28 mouse cellular contexts compared by ENCODE assay signal in the genomic region with DNA sequence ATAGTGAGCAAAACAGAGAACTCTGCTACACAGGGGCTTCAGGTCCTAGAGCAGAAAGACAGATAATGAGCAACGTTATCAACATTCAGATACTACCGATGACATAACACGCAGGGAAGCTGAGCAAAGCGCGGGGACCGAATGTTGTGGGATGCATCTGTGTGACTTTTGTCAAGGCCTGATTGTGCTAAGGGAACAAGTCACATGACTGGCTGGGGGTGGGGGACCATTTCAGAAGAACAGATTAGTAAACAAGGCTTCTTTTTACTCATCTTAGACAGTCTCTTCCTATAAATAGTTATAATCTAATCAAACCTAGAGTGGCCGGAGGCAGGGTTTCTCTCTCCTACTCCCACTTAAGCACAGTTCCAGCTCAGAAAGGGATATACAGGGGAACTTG. TPM values are rescaled to one million over a fixed set of nuclear protein-coding genes. Genes with fewer than 3 reads are reported as not detected.
"Had no signal": no experiment of that assay in that cellular context is flagged by ENCODE, and none has a peak within 500 bp of the region (broad histone marks: within the 10 kb centered on the region; RNA-seq: fewer than 3 reads in every experiment).

No protein-coding gene starts in this region.

- H3K36me3 ChIP-seq: heart, embryonic 13.5 days; heart, embryonic 15.5 days; hindbrain, embryonic 10.5 days; hindbrain, embryonic 12.5 days; intestine, embryonic 15.5 days; limb, embryonic 13.5 days; limb, embryonic 15.5 days had no signal

- H3K27ac ChIP-seq: gastrocnemius, adult 2 months; heart, adult 2 months; heart, embryonic 13.5 days; heart, embryonic 15.5 days; hindbrain, embryonic 10.5 days; hindbrain, embryonic 12.5 days; hindbrain, embryonic 14.5 days; intestine, embryonic 15.5 days; layer of hippocampus, adult 2 months; limb, embryonic 13.5 days; limb, embryonic 15.5 days had no signal

- H3K27me3 ChIP-seq: heart, embryonic 13.5 days; heart, embryonic 15.5 days; hindbrain, embryonic 12.5 days; intestine, embryonic 15.5 days; limb, embryonic 13.5 days; limb, embryonic 15.5 days had no signal

- DNase-seq: gastrocnemius, adult 2 months; gastrocnemius, postnatal 10 days; gastrocnemius, postnatal 25 days; heart, adult 2 months; heart, postnatal 14 days; heart, postnatal 4 days; kidney, adult 18-20 months; kidney, postnatal 10 days; kidney, postnatal 25 days; kidney, postnatal 4 days; layer of hippocampus, adult 9-11 months; layer of hippocampus, postnatal 36 days; left cerebral cortex, postnatal 4 days had no signal

- ATAC-seq: hindbrain, embryonic 16.5 days; inflammation-experienced regulatory T-cells, adult 6 months; intestine, embryonic 15.5 days; intestine, postnatal 0 days had no signal

- H3K4me3 ChIP-seq: gastrocnemius, adult 2 months; heart, adult 2 months; heart, embryonic 13.5 days; heart, embryonic 15.5 days; hindbrain, embryonic 10.5 days; hindbrain, embryonic 12.5 days; intestine, embryonic 15.5 days; layer of hippocampus, adult 2 months; limb, embryonic 13.5 days; limb, embryonic 15.5 days had no signal

RNA-seq across cellular contexts. Expression of a gene that starts 1.7 kb away (rescaled TPM):
- total RNA-seq: granulocyte monocyte progenitor cell, adult 5-6 weeks had no signal
- polyA plus RNA-seq: heart, embryonic 11.5 days; kidney, embryonic 14.5 days had no signal
